Mouse (Mus musculus): ENCODE measurements around the gene Asphd2. TPM values are rescaled to one million over a fixed set of nuclear protein-coding genes. Genes with fewer than 3 reads are reported as not detected.

Asphd2 gene
- polyA plus RNA-seq, 1 experiment from 2014 or later = 1.7 TPM

DNA sequence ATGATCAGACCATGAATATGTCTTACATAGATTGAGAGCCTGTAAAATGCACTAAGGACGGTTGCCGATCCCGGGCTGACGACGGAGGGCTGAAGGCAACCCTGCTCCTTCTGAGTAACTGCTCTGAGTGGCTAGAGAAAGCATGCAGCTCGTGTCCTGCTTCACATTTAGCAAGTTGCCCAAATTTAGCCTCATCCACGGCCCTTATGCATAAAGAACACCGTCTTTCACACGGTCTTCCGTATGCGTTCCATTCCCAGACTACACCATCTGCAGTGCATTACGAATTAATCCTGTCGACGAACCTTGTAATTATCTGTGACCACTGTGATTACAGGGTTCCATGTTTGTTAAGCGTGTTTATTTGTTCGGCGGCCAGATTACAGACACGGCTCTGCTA is 1.4 kb upstream of the Asphd2 start:
- no peak overlapping the region for H3K27ac ChIP-seq (ENCODE audit: low read length)
- no peak overlapping the region for H3K4me3 ChIP-seq (ENCODE audit: low read length)
- peaks cover 32% of the 10 kb centered on the region for H3K27me3 ChIP-seq (ENCODE audit: control insufficient read depth, insufficient read depth, low read depth, low read length)
- ATAC-seq (ENCODE audit: low read depth) = no peak
- H3K4me2 ChIP-seq (ENCODE audit: low read depth, low read length) = no peak overlapping the region
- no peak overlapping the region for H3K9ac ChIP-seq (ENCODE audit: low read length)
- H3K4me1 ChIP-seq (replicated peaks; ENCODE audit: control insufficient read depth, insufficient read depth, low read length) = no peaks in the 10 kb centered on the region
- no peaks in the 10 kb centered on the region for H3K36me3 ChIP-seq (ENCODE audit: control insufficient read depth, insufficient read depth, low read length)
- H3K9me3 ChIP-seq (ENCODE audit: control insufficient read depth, low read length) = no peaks in the 10 kb centered on the region
- 69% methylated on average over 18 of the region's 18 CpGs for WGBS

DNA sequence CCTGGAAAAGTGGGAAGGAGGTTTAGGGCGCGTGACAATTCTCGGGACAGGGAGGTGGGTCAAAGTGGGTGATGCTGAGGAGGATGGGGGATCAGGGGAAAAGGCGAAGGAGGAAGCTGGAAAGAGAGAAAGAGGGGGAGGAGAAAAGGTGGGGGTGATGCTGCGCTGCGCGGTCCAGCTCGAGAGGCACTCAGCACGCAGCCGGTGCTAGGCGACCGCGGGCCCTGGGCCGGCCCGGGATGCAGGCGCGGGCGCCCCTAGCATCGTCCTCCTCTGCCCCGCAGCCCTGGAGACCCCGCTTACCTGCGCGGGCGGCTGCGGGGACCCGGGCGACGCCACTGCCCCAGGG is 277 bp downstream of the Asphd2 start:
- H3K4me2 ChIP-seq (ENCODE audit: low read depth, low read length) = peak overlapping the region; percentile 88
- H3K27ac ChIP-seq (ENCODE audit: low read length) = no peak overlapping the region
- no peaks in the 10 kb centered on the region for H3K9me3 ChIP-seq (ENCODE audit: control insufficient read depth, low read length)
- peak; percentile 59 for ATAC-seq (ENCODE audit: low read depth)
- 0% methylated on average over 9 of the region's 28 CpGs for WGBS
- H3K9ac ChIP-seq (ENCODE audit: low read length) = peak overlapping the region; percentile 68
- H3K36me3 ChIP-seq (ENCODE audit: control insufficient read depth, insufficient read depth, low read length) = no peaks in the 10 kb centered on the region
- no peaks in the 10 kb centered on the region for H3K4me1 ChIP-seq (replicated peaks; ENCODE audit: control insufficient read depth, insufficient read depth, low read length)
- H3K27me3 ChIP-seq (ENCODE audit: control insufficient read depth, insufficient read depth, low read depth, low read length) = peaks cover 32% of the 10 kb centered on the region
- peak overlapping the region; percentile 62 for H3K4me3 ChIP-seq (ENCODE audit: low read length)

DNA sequence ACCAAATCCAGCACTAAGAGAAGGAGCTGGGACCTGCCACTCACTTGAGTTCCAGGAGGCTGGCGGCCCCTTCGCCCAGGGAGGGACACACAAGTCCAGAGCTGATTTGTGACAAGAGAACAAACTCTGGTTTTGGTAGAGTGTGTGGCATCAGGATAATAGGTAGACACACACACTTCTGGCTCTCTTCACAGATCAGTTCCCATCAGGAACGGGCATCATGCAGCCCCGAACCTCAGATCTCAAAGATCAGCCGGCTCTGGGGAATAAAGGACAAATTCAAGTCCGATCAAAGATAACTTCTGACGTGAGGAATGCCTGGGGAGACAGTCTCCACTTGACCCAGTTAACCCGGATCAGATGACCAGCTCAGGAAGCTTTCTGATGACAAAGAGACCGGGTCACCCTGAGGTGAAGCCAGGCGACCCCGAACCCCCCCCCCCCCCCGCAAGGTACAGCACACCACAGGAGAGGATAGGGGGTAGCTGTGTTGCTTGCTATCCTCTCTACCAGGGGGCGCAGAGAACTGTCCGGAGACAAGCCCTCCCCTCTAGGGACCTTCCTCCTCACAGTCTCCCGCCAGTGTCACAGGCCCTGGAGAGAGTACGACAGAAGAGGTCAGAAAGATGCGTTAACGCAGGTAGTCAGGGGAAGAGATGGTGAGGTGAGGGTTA is 788 bp downstream of the Asphd2 start:
- 9% methylated on average over 18 of the region's 18 CpGs for WGBS
- H3K9ac ChIP-seq (ENCODE audit: low read length) = no peak overlapping the region
- H3K4me3 ChIP-seq (ENCODE audit: low read length) = peak overlapping the region; percentile 62
- no peaks in the 10 kb centered on the region for H3K9me3 ChIP-seq (ENCODE audit: control insufficient read depth, low read length)
- H3K36me3 ChIP-seq (ENCODE audit: control insufficient read depth, insufficient read depth, low read length) = no peaks in the 10 kb centered on the region
- no peak overlapping the region for H3K27ac ChIP-seq (ENCODE audit: low read length)
- peak overlapping the region; percentile 88 for H3K4me2 ChIP-seq (ENCODE audit: low read depth, low read length)
- ATAC-seq (ENCODE audit: low read depth) = 0 out of 2 replicates have a peak, but pooled peaks have one; percentile 18
- H3K27me3 ChIP-seq (ENCODE audit: control insufficient read depth, insufficient read depth, low read depth, low read length) = peaks cover 32% of the 10 kb centered on the region
- H3K4me1 ChIP-seq (replicated peaks; ENCODE audit: control insufficient read depth, insufficient read depth, low read length) = no peaks in the 10 kb centered on the region

DNA sequence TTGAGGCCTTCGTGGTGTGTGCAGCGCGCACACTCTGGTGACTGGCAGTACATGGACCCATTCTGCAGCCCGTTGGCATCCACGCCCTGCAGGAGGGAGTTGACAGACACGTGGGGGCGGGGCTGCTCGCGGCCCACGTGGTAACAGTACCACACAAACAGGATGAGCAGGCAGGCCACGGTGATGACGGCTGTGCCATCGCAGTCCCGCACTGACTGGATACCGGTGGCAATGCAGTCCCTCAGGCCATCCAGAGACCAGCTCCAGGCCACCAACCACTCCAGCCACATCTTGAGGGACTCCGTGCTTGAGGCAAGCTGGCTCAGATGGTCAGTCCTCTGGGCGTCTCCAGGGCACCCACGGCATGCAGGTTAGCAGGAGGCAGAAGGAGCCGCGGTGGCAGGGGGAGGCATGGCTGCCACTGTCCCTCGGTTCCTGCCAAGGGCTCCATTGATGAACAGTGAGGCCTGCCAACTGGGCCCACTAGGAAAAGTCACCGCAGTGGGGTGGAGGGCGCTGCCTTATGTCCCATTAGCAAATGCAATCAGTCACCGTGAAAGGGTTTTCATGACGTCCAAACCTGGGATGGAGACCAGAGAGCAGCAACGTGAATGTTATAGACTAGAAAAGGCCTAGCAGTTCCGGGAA is 2.9 kb downstream of the Asphd2 start:
- no peaks in the 10 kb centered on the region for H3K9me3 ChIP-seq (ENCODE audit: control insufficient read depth, low read length)
- 55% methylated on average over 27 of the region's 27 CpGs for WGBS
- H3K9ac ChIP-seq (ENCODE audit: low read length) = no peak overlapping the region
- no peaks in the 10 kb centered on the region for H3K36me3 ChIP-seq (ENCODE audit: control insufficient read depth, insufficient read depth, low read length)
- no peak for ATAC-seq (ENCODE audit: low read depth)
- no peak overlapping the region for H3K4me2 ChIP-seq (ENCODE audit: low read depth, low read length)
- H3K27ac ChIP-seq (ENCODE audit: low read length) = no peak overlapping the region
- no peak overlapping the region for H3K4me3 ChIP-seq (ENCODE audit: low read length)
- H3K4me1 ChIP-seq (replicated peaks; ENCODE audit: control insufficient read depth, insufficient read depth, low read length) = no peaks in the 10 kb centered on the region
- H3K27me3 ChIP-seq (ENCODE audit: control insufficient read depth, insufficient read depth, low read depth, low read length) = peaks cover 32% of the 10 kb centered on the region

DNA sequence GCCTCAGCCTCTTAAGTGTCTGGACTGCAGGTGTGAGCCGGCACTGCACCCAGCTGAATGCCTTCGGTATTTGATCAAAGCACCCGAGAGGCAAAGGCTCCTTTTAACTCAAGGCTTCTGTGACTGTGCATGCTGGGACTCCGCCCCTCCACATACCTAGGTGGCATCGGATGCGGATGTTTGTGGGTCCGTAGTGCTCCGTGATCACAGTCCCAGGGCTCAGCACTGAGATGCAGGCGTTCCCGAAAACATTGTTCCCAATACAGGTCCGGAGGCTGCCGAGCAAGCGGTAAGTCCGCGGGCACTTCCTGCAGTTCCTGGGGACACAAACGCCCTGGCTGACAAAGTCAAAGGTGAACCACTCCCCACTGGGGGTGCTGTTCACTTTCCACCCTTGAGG is 3.7 kb downstream of the Asphd2 start:
- no peaks in the 10 kb centered on the region for H3K36me3 ChIP-seq (ENCODE audit: control insufficient read depth, insufficient read depth, low read length)
- no peaks in the 10 kb centered on the region for H3K4me1 ChIP-seq (replicated peaks; ENCODE audit: control insufficient read depth, insufficient read depth, low read length)
- no peak for ATAC-seq (ENCODE audit: low read depth)
- 49% methylated on average over 16 of the region's 16 CpGs for WGBS
- no peaks in the 10 kb centered on the region for H3K9me3 ChIP-seq (ENCODE audit: control insufficient read depth, low read length)
- H3K27me3 ChIP-seq (ENCODE audit: control insufficient read depth, insufficient read depth, low read depth, low read length) = peaks cover 32% of the 10 kb centered on the region
- H3K4me3 ChIP-seq (ENCODE audit: low read length) = no peak overlapping the region
- H3K9ac ChIP-seq (ENCODE audit: low read length) = no peak overlapping the region
- H3K4me2 ChIP-seq (ENCODE audit: low read depth, low read length) = no peak overlapping the region
- no peak overlapping the region for H3K27ac ChIP-seq (ENCODE audit: low read length)

DNA sequence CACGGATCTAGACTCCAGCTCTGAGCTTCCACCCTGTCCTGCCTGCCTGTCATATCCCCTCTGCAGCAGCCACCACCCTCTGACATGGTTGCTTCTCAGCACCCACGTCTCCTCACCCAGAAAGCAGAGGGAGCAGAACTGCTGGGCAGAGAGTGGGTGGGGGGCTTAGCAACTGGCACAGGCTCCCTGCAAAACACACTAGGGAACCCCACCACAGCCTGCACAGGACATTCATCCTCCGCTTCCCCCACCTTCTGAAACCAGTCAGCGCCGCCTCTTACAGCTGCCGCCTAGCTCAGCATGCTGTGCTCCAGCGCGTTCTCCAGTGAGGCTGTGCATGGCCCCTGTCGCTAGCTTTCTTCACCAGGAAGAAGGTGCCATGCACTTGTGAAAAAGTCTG is 5.3 kb downstream of the Asphd2 start:
- no peak overlapping the region for H3K27ac ChIP-seq (ENCODE audit: low read length)
- ATAC-seq (ENCODE audit: low read depth) = no peak
- H3K9me3 ChIP-seq (ENCODE audit: control insufficient read depth, low read length) = no peaks in the 10 kb centered on the region
- WGBS = 77% methylated on average over 9 of the region's 9 CpGs
- H3K9ac ChIP-seq (ENCODE audit: low read length) = no peak overlapping the region
- H3K27me3 ChIP-seq (ENCODE audit: control insufficient read depth, insufficient read depth, low read depth, low read length) = peaks cover 23% of the 10 kb centered on the region
- H3K36me3 ChIP-seq (ENCODE audit: control insufficient read depth, insufficient read depth, low read length) = no peaks in the 10 kb centered on the region
- H3K4me2 ChIP-seq (ENCODE audit: low read depth, low read length) = no peak overlapping the region
- H3K4me1 ChIP-seq (replicated peaks; ENCODE audit: control insufficient read depth, insufficient read depth, low read length) = no peaks in the 10 kb centered on the region
- no peak overlapping the region for H3K4me3 ChIP-seq (ENCODE audit: low read length)

DNA sequence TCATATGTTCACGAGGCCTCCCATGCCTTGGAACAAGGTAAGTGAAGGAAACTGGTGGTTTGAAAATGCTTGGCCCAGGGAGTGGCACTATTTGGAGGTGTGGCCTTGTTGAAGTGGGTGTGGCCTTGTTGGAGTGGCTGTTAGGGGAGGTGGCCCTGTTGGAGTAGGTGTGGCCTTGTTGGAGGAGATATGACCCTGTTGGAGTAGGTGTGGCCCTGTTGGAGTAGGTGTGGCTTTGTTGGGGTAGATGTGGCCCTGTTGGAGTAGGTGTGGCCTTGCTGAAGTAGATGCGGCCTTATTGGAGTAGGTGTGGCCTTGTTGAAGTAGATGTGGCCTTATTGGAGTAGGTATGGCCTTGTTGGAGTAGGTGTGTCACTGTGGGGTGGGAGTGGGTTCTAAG is 8.7 kb downstream of the Asphd2 start:
- H3K4me2 ChIP-seq (ENCODE audit: low read depth, low read length) = no peak overlapping the region
- H3K36me3 ChIP-seq (ENCODE audit: control insufficient read depth, insufficient read depth, low read length) = no peaks in the 10 kb centered on the region
- ATAC-seq (ENCODE audit: low read depth) = no peak
- H3K27ac ChIP-seq (ENCODE audit: low read length) = no peak overlapping the region
- H3K4me3 ChIP-seq (ENCODE audit: low read length) = no peak overlapping the region
- H3K9ac ChIP-seq (ENCODE audit: low read length) = no peak overlapping the region
- H3K9me3 ChIP-seq (ENCODE audit: control insufficient read depth, low read length) = no peaks in the 10 kb centered on the region
- H3K27me3 ChIP-seq (ENCODE audit: control insufficient read depth, insufficient read depth, low read depth, low read length) = no peaks in the 10 kb centered on the region
- 63% methylated on average over 2 of the region's 2 CpGs for WGBS
- H3K4me1 ChIP-seq (replicated peaks; ENCODE audit: control insufficient read depth, insufficient read depth, low read length) = peaks cover 3% of the 10 kb centered on the region; the same call in 1 of the 2 replicates

DNA sequence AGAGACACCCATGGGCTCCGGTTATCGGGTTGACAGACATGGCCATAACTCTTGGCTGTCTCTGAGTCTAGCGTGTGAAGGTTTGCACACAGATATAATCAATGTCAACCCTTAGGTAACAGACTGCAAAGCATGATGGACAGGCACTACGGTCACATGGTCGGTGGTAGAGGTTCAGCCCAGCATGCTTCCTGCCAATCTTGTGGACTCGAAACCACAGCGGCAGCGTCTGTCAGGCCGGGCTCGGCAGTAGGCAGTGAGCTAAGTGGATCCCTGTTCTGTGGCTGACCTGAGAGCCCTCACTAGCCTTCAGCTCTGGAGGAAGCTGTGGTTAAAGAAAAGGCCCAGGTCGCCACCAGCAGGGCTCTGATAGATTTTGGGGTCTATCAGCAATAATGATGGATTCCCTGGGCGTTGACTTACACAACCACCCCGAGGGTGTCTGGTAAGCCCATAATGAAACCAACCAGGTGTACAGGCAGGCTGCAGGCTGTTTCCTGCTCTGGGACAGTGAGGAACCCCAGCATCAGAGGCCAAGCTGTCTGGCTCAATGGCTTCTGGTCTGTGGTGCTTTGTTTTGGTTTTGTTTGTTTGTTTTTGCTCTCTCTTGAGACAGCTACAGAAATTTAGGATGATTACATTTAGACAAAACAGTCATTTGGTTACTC is 9.7 kb downstream of the Asphd2 start:
- no peak overlapping the region for H3K4me2 ChIP-seq (ENCODE audit: low read depth, low read length)
- H3K27me3 ChIP-seq (ENCODE audit: control insufficient read depth, insufficient read depth, low read depth, low read length) = no peaks in the 10 kb centered on the region
- H3K27ac ChIP-seq (ENCODE audit: low read length) = no peak overlapping the region
- WGBS = 82% methylated on average over 13 of the region's 13 CpGs
- no peak overlapping the region for H3K9ac ChIP-seq (ENCODE audit: low read length)
- no peaks in the 10 kb centered on the region for H3K36me3 ChIP-seq (ENCODE audit: control insufficient read depth, insufficient read depth, low read length)
- no peak for ATAC-seq (ENCODE audit: low read depth)
- peaks cover 3% of the 10 kb centered on the region; the same call in 1 of the 2 replicates for H3K4me1 ChIP-seq (replicated peaks; ENCODE audit: control insufficient read depth, insufficient read depth, low read length)
- no peaks in the 10 kb centered on the region for H3K9me3 ChIP-seq (ENCODE audit: control insufficient read depth, low read length)
- no peak overlapping the region for H3K4me3 ChIP-seq (ENCODE audit: low read length)

DNA sequence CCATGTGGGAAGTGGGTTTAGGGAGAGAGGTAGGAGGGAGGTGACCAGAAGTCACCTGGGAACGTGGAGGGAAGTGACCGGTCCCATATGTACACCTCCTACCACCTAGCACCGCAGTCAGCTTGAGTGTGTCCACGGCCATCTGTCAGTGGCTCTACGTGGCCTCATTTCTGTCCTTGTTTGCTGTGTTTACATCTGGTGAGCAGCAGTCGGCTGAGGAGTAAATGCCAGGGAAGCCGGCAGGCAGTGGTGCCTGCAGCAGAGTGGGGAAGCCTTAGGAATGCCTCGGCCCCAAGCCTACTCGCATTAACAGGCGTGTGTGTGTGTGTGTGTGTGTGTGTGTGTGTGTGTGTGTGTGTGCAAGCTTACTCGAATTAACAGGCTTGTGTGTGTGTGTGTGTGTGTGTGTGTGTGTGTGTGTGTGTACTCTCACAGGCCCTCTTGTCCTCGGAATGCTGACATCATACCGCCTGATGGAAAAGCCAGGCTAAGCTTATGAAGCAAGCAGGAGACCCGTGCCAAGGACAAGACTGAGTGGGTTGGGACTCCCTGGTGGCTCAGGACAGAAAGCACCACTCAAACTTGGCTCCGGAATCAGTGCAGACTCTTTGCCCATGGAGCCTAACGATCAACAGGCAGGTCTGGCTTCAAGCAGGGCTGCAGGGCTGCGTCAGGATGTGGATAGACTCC is 11.9 kb downstream of the Asphd2 start:
- Histone ChIP-seq H3K27ac (ENCODE audit: low read length) (peak overlapping the region; percentile 24; the same call in 1 of the 2 replicates), H3K4me1 (replicated peaks; ENCODE audit: control insufficient read depth, insufficient read depth, low read length) (peaks cover 3% of the 10 kb centered on the region; the same call in 1 of the 2 replicates), H3K9me3 (ENCODE audit: control insufficient read depth, low read length) (no peaks in the 10 kb centered on the region), H3K9ac (ENCODE audit: low read length) (no peak overlapping the region), H3K36me3 (ENCODE audit: control insufficient read depth, insufficient read depth, low read length) (0 out of 2 replicates have a peak, but pooled peaks cover 2% of the 10 kb centered on the region), H3K27me3 (ENCODE audit: control insufficient read depth, insufficient read depth, low read depth, low read length) (no peaks in the 10 kb centered on the region), H3K4me2 (ENCODE audit: low read depth, low read length) (no peak overlapping the region), H3K4me3 (ENCODE audit: low read length) (no peak overlapping the region)
- 39% methylated on average over 16 of the region's 17 CpGs for WGBS
- ATAC-seq (ENCODE audit: low read depth) = peak; percentile 74

All from lung, embryonic 16.5 days (tissue).